Comparison of ENCODE assay signal across 24 mouse cellular contexts in genomic region chr9:102985939-102986338, GRCm38 (mm10). TPM values are rescaled to one million over a fixed set of nuclear protein-coding genes. Genes with fewer than 3 reads are reported as not detected.
DNase-seq lines count a peak whose midpoint lies in the region; ATAC-seq lines count a peak whose summit lies in the region.
"Had no signal": no experiment of that assay in that cellular context is flagged by ENCODE, and none has a peak within 500 bp of the region (broad histone marks: within the 10 kb centered on the region; RNA-seq: fewer than 3 reads in every experiment).

No protein-coding gene starts in this region.

- H3K36me3 ChIP-seq in hindbrain, embryonic 16.5 days (ENCODE audit: control insufficient read depth, insufficient read depth, low read length): no peaks in the 10 kb centered on the region
- H3K36me3 ChIP-seq: embryonic facial prominence, embryonic 10.5 days; embryonic facial prominence, embryonic 12.5 days; forebrain, embryonic 15.5 days; G1E had no signal

- WGBS in hindbrain, embryonic 16.5 days: 63% methylated on average over 4 of the region's 4 CpGs

- no peak overlapping the region for H3K27ac ChIP-seq in hindbrain, embryonic 16.5 days (ENCODE audit: low read depth, low read length)
- H3K27ac ChIP-seq: embryonic facial prominence, embryonic 10.5 days; embryonic facial prominence, embryonic 12.5 days; forebrain, embryonic 13.5 days; forebrain, embryonic 15.5 days had no signal

- H3K4me3 ChIP-seq in hindbrain, embryonic 16.5 days (ENCODE audit: low read length): no peak overlapping the region
- H3K4me3 ChIP-seq: embryonic facial prominence, embryonic 10.5 days; embryonic facial prominence, embryonic 12.5 days; forebrain, embryonic 13.5 days; forebrain, embryonic 15.5 days had no signal

- ATAC-seq in hindbrain, embryonic 16.5 days: no peak
- ATAC-seq: activated CD4-positive, CD25-positive, alpha-beta regulatory T cell, adult 4 months; CD4-positive, CD25-positive, alpha-beta regulatory T cell, adult 4 months; forebrain, embryonic 13.5 days; forebrain, embryonic 15.5 days; forebrain, postnatal 0 days; Patski had no signal

- no peaks in the 10 kb centered on the region for H3K9me3 ChIP-seq in hindbrain, embryonic 16.5 days (ENCODE audit: control insufficient read depth, low read length)
- H3K9me3 ChIP-seq: embryonic facial prominence, embryonic 10.5 days; embryonic facial prominence, embryonic 12.5 days; forebrain, embryonic 13.5 days; forebrain, embryonic 15.5 days; G1E had no signal

- peaks cover 10% of the 10 kb centered on the region for H3K4me1 ChIP-seq in hindbrain, embryonic 16.5 days (ENCODE audit: control insufficient read depth, insufficient read depth, low read depth, low read length)

- DNase-seq in embryo, embryonic 10 days (ENCODE audit: low spot score): peak; percentile 57
- DNase-seq in embryo, embryonic 11 days: no peak
- peak; percentile 34 for DNase-seq in kidney, adult 9 months
- no peak for DNase-seq in kidney, postnatal 4 days
- DNase-seq in embryo, embryonic 10.5 days (ENCODE audit: low spot score): peak; percentile 32
- DNase-seq: adrenal gland, adult 8-10 months; adrenal gland, postnatal 14 days; adrenal gland, postnatal 36 days; B cell, adult 2 months; cerebellum, adult 11-12 months; cerebellum, adult 2 months; cerebellum, adult 9-10 months; cerebellum, postnatal 10 days; cerebellum, postnatal 25 days; forebrain, postnatal 0 days had no signal

- no peak overlapping the region for H3K9ac ChIP-seq in hindbrain, embryonic 16.5 days (ENCODE audit: low read depth, low read length)
- H3K9ac ChIP-seq: embryonic facial prominence, embryonic 12.5 days; forebrain, embryonic 13.5 days; forebrain, embryonic 15.5 days; forebrain, postnatal 0 days had no signal

- no peak overlapping the region for H3K4me2 ChIP-seq in hindbrain, embryonic 16.5 days (ENCODE audit: low read length)
- H3K4me2 ChIP-seq: embryonic facial prominence, embryonic 12.5 days; forebrain, embryonic 13.5 days; forebrain, embryonic 15.5 days had no signal

- no peaks in the 10 kb centered on the region for H3K27me3 ChIP-seq in hindbrain, embryonic 16.5 days (replicated peaks; ENCODE audit: control insufficient read depth, insufficient read depth, low read length)
- H3K27me3 ChIP-seq: embryonic facial prominence, embryonic 12.5 days; forebrain, embryonic 13.5 days; forebrain, embryonic 15.5 days; Patski had no signal

RNA-seq across cellular contexts. Expression of gene Slco2a1, which starts 2.6 kb away (rescaled TPM):
- polyA plus RNA-seq in hindbrain, embryonic 16.5 days (2015; fragmentation: Nextera tagmentation; extraction: Ambion mirVana): 4.6 and 4.7 TPM in 2 replicates

Comparison
In these comparisons a context has a peak if more than half of its experiments do, and no peak if none do; other contexts are left out.
1. DNase-seq: peak in embryo, embryonic 10 days (single experiment), kidney, adult 9 months (single experiment) and embryo, embryonic 10.5 days (single experiment); none in embryo, embryonic 11 days (single experiment) and kidney, postnatal 4 days (0 of 2).